Mouse (Mus musculus): ENCODE measurements around the gene Chst10. TPM values are rescaled to one million over a fixed set of nuclear protein-coding genes. Genes with fewer than 3 reads are reported as not detected.
A peak's percentile ranks its signal among the peaks of the same experiment; 100 is the strongest.

Chst10 gene
- 0.30 TPM in 1 of 2 replicates, not detected in the other for total RNA-seq (2014; fragmentation: Nextera tagmentation)
- total RNA-seq (2017), result 0.05 and 0.39 TPM in 2 replicates

GRCm38 (mm10) chr1:38897431-38898248 is at the start of gene Chst10:
Gene Chst10 (minus strand): TSS chr1:38898161.
- peak; percentile 93 for ATAC-seq (replicated peaks; ENCODE audit: poor library complexity, severe bottlenecking)

- no peak for ATAC-seq (replicated peaks; ENCODE audit: poor library complexity, severe bottlenecking)
These were observed 41.6 kb upstream of the Chst10 start for GRCm38 (mm10) chr1:38939608-38940007.

GRCm38 (mm10) chr1:38938849-38939248 is 40.9 kb upstream of the Chst10 start, which contains the start of gene Nms:
Gene Nms (plus strand): TSS chr1:38939149.
- no peak for ATAC-seq (replicated peaks; ENCODE audit: poor library complexity, severe bottlenecking)

- ATAC-seq (replicated peaks; ENCODE audit: poor library complexity, severe bottlenecking), result peak; percentile 52
These were observed 38.8 kb upstream of the Chst10 start for GRCm38 (mm10) chr1:38936780-38937179.

GRCm38 (mm10) chr1:38934668-38935067 is 36.7 kb upstream of the Chst10 start:
- ATAC-seq (replicated peaks; ENCODE audit: poor library complexity, severe bottlenecking), result no peak

- ATAC-seq (replicated peaks; ENCODE audit: poor library complexity, severe bottlenecking), result no peak
These were observed 32.8 kb upstream of the Chst10 start for GRCm38 (mm10) chr1:38930767-38931166.

- no peak for ATAC-seq (replicated peaks; ENCODE audit: poor library complexity, severe bottlenecking)
These were observed 31.5 kb upstream of the Chst10 start for GRCm38 (mm10) chr1:38929468-38929867.

GRCm38 (mm10) chr1:38928996-38929395 is 31.0 kb upstream of the Chst10 start:
- ATAC-seq (replicated peaks; ENCODE audit: poor library complexity, severe bottlenecking), result no peak

- ATAC-seq (replicated peaks; ENCODE audit: poor library complexity, severe bottlenecking), result no peak
These were observed 6.0 kb upstream of the Chst10 start for GRCm38 (mm10) chr1:38903985-38904384.

GRCm38 (mm10) chr1:38902571-38902970 is 4.6 kb upstream of the Chst10 start:
- peak; percentile 49; the same call in 1 of the 2 replicates for ATAC-seq (replicated peaks; ENCODE audit: poor library complexity, severe bottlenecking)

- no peak for ATAC-seq (replicated peaks; ENCODE audit: poor library complexity, severe bottlenecking)
These were observed 4.9 kb downstream of the Chst10 start for GRCm38 (mm10) chr1:38893081-38893480.

- no peak for ATAC-seq (replicated peaks; ENCODE audit: poor library complexity, severe bottlenecking)
These were observed 6.5 kb downstream of the Chst10 start for GRCm38 (mm10) chr1:38891444-38891843.

- ATAC-seq (replicated peaks; ENCODE audit: poor library complexity, severe bottlenecking), result no peak
These were observed 9.2 kb downstream of the Chst10 start for GRCm38 (mm10) chr1:38888803-38889202.

GRCm38 (mm10) chr1:38887011-38887410 is 10.9 kb downstream of the Chst10 start:
- ATAC-seq (replicated peaks; ENCODE audit: poor library complexity, severe bottlenecking), result no peak

- ATAC-seq (replicated peaks; ENCODE audit: poor library complexity, severe bottlenecking), result no peak
These were observed 11.4 kb downstream of the Chst10 start for GRCm38 (mm10) chr1:38886602-38887001.

- peak; percentile 77 for ATAC-seq (replicated peaks; ENCODE audit: poor library complexity, severe bottlenecking)
These were observed 12.0 kb downstream of the Chst10 start for GRCm38 (mm10) chr1:38885956-38886355.

- ATAC-seq (replicated peaks; ENCODE audit: poor library complexity, severe bottlenecking), result no peak
These were observed 14.2 kb downstream of the Chst10 start for GRCm38 (mm10) chr1:38883766-38884165.

- ATAC-seq (replicated peaks; ENCODE audit: poor library complexity, severe bottlenecking), result no peak
These were observed 15.2 kb downstream of the Chst10 start for GRCm38 (mm10) chr1:38882746-38883145.

- ATAC-seq (replicated peaks; ENCODE audit: poor library complexity, severe bottlenecking), result no peak
These were observed 16.6 kb downstream of the Chst10 start for GRCm38 (mm10) chr1:38881366-38881765.

- no peak for ATAC-seq (replicated peaks; ENCODE audit: poor library complexity, severe bottlenecking)
These were observed 21.1 kb downstream of the Chst10 start for GRCm38 (mm10) chr1:38876671-38877382.

GRCm38 (mm10) chr1:38873911-38874310 is 24.1 kb downstream of the Chst10 start:
- no peak for ATAC-seq (replicated peaks; ENCODE audit: poor library complexity, severe bottlenecking)
